Mouse (Mus musculus): Measurements from ENCODE around the gene Gm29427.
"Not testable (repeated sequence)": the region's sequence is repeated elsewhere in the genome, so short reads cannot be mapped to it uniquely, and the experiment has no call there.

Gene Gm29427

DNA sequence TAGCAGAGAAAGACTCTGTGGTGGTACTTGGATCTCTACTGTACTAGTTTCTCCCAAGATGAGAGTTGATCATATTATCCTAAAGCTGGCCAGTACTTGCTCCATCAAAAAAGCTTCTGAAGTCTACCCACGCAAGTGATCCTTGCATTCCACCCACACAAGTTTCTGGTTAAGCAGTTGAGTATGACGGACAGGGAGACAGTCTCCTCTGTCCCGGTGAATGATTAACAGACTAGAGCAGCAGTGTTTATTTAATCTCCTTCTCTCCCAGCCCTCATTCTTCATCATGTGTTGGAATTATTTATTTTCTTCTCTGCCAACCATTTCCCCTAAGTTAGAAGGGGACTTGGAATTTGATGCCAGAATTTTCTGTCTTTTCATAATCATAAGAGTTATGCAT is 54.1 kb downstream of the Gm29427 start, which contains the start of gene C4bp:
C4bp (minus strand) TSS at position 179 of the 400 bp plus-strand sequence.
- TF ChIP-seq POU5F1 (IDR thresholded peaks at IDR 0.05; ENCODE audit: borderline replicate concordance, low read length), result no peak
- no peak for TF ChIP-seq NANOG (IDR thresholded peaks at IDR 0.05; ENCODE audit: borderline replicate concordance, low read length)
- TF ChIP-seq CTCF (conservative IDR thresholded peaks at IDR 0.05; ENCODE audit: low read length), result no peak
- H3K27me3 ChIP-seq (ENCODE audit: insufficient read depth, low read length), result no peaks in the 10 kb centered on the region
- no peaks in the 10 kb centered on the region for H3K36me3 ChIP-seq (ENCODE audit: insufficient read depth, low read length)
- no peaks in the 10 kb centered on the region for H3K9me3 ChIP-seq (ENCODE audit: low read length)
- no peak within 1 kb of the TSS for H3K4me3 ChIP-seq (replicated peaks; ENCODE audit: low read length)
- no peaks in the 10 kb centered on the region for H3K4me1 ChIP-seq (replicated peaks; ENCODE audit: low read depth, low read length)

DNA sequence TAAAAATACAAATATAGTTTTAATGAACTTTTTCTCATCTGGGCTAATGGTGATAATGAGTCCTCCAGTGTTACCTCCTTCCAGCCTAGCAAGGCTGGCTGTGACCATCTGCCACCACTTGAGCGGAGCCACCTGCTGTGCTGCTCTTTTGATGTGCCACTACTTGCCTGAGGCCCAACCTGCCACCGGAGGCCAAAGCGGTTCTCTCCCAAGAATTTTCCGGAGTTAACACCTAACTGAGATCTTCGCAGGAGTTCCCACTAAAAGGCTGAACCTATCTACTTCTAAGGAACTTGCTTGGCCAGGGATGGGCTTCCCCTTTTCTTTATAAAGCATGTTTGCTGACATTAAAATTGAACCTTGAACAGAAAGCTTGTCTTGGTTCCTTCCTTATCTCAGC is 56.0 kb downstream of the Gm29427 start:
- H3K36me3 ChIP-seq (ENCODE audit: insufficient read depth, low read length); H3K9me3 ChIP-seq (ENCODE audit: low read length); H3K4me3 ChIP-seq (replicated peaks; ENCODE audit: low read length); H3K4me1 ChIP-seq (replicated peaks; ENCODE audit: low read depth, low read length); H3K27me3 ChIP-seq (ENCODE audit: insufficient read depth, low read length): not testable (repeated sequence)

DNA sequence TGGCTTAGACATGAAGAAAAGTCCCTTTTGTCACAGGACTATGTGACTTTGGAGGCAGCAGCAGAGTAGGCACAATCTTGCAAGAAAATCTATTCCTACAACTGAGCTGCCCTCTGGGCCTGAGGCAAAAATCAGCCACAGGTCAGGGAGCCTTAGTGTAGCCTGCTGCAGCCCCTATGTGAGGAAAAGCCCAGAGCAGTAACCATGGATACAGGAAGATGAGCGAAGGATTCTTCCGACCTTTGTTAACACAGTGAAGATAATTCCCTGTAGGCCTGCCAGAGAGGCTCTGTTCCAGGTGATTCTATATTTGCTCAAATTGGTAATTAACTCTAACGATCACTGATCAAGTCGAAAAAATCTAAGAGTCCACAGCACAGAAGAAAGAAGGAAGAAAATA is 71.5 kb downstream of the Gm29427 start:
- no peaks in the 10 kb centered on the region for H3K4me1 ChIP-seq (replicated peaks; ENCODE audit: low read depth, low read length)
- no peaks in the 10 kb centered on the region for H3K36me3 ChIP-seq (ENCODE audit: insufficient read depth, low read length)
- no peak overlapping the region for H3K4me3 ChIP-seq (replicated peaks; ENCODE audit: low read length)
- no peaks in the 10 kb centered on the region for H3K9me3 ChIP-seq (ENCODE audit: low read length)
- TF ChIP-seq CTCF (conservative IDR thresholded peaks at IDR 0.05; ENCODE audit: low read length) (no peak), NANOG (IDR thresholded peaks at IDR 0.05; ENCODE audit: borderline replicate concordance, low read length) (no peak), POU5F1 (IDR thresholded peaks at IDR 0.05; ENCODE audit: borderline replicate concordance, low read length) (no peak)
- H3K27me3 ChIP-seq (ENCODE audit: insufficient read depth, low read length), result no peaks in the 10 kb centered on the region

DNA sequence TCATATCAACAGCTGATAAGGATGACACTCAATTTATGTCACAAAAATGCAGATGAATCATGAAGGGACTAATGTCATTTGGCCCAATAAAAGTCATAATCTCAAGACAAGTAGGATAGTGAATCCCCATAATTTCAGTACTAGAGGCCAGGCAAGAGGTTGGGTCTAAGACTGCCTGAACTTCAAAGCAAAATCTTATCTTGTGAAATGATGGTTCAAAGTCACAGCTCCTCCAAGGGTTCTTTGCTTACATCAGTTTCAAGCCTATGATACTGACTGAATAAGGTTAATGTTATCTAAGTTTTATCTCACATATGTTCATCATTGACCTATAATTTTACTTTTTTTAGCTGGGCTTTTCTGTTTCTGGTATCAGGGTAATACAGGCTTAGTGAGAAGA is 74.6 kb downstream of the Gm29427 start:
- Histone ChIP-seq H3K9me3 (ENCODE audit: low read length) (no peaks in the 10 kb centered on the region), H3K4me1 (replicated peaks; ENCODE audit: low read depth, low read length) (no peaks in the 10 kb centered on the region), H3K4me3 (replicated peaks; ENCODE audit: low read length) (no peak overlapping the region), H3K27me3 (ENCODE audit: insufficient read depth, low read length) (no peaks in the 10 kb centered on the region), H3K36me3 (ENCODE audit: insufficient read depth, low read length) (no peaks in the 10 kb centered on the region)
- TF ChIP-seq POU5F1 (IDR thresholded peaks at IDR 0.05; ENCODE audit: borderline replicate concordance, low read length) (no peak), NANOG (IDR thresholded peaks at IDR 0.05; ENCODE audit: borderline replicate concordance, low read length) (no peak), CTCF (conservative IDR thresholded peaks at IDR 0.05; ENCODE audit: low read length) (no peak)

DNA sequence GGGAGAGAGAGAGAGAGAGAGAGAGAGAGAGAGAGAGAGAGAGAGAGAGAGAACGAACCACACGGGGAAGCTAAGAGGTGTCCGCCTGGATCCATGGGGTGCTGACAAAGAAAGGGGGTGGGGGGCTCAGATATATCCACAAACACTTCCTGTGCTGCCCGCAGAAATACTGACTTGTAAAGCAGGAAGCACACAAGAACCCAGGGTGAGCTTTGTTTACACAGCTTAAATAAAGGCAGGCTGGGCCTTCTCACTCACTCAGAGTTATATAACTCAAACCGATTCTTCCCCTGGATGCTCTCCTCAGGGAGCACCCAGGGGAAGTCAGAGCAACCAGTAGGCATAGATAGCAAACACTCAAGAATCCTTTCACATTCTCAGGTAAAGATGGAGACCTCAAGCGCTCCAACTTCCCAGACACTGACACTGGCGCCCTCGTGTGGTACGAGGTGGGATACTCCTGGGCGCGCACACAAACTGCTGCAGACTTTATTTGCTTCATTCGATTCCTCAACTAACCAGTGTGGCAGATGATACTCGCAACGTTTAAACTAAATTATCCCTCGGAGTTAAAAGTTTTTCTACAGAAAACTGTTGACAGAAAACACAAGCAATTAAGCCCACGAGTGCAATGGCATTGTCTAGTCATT is 81.7 kb downstream of the Gm29427 start:
- no peak overlapping the region for H3K4me3 ChIP-seq (replicated peaks; ENCODE audit: low read length)
- no peaks in the 10 kb centered on the region for H3K4me1 ChIP-seq (replicated peaks; ENCODE audit: low read depth, low read length)
- no peaks in the 10 kb centered on the region for H3K36me3 ChIP-seq (ENCODE audit: insufficient read depth, low read length)
- H3K9me3 ChIP-seq (ENCODE audit: low read length), result no peaks in the 10 kb centered on the region
- no peaks in the 10 kb centered on the region for H3K27me3 ChIP-seq (ENCODE audit: insufficient read depth, low read length)
- TF ChIP-seq CTCF (conservative IDR thresholded peaks at IDR 0.05; ENCODE audit: low read length) (peak; percentile 92), NANOG (IDR thresholded peaks at IDR 0.05; ENCODE audit: borderline replicate concordance, low read length) (no peak)

DNA sequence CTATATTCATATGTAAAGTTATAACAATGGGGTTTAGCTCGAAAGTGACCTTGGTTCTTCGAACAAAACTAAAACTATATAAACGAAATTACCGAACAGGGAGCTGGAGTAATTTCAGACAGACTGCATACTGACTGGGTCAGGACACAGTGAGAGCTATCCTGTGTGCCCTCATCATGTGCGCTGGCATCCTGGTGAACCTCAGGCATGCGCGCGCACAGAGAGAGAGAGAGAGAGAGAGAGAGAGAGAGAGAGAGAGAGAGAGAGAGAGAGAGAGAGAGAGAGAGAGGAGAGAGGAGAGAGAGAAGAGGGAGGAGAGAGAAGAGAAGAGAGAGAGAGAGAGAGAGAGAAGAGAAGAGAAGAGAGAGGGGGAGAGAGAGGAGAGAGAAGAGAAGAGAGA is 82.3 kb downstream of the Gm29427 start:
- no peaks in the 10 kb centered on the region for H3K9me3 ChIP-seq (ENCODE audit: low read length)
- TF ChIP-seq NANOG (IDR thresholded peaks at IDR 0.05; ENCODE audit: borderline replicate concordance, low read length) (no peak), CTCF (conservative IDR thresholded peaks at IDR 0.05; ENCODE audit: low read length) (no peak), POU5F1 (IDR thresholded peaks at IDR 0.05; ENCODE audit: borderline replicate concordance, low read length) (no peak)
- H3K4me1 ChIP-seq (replicated peaks; ENCODE audit: low read depth, low read length), result no peaks in the 10 kb centered on the region
- H3K36me3 ChIP-seq (ENCODE audit: insufficient read depth, low read length), result no peaks in the 10 kb centered on the region
- H3K4me3 ChIP-seq (replicated peaks; ENCODE audit: low read length), result no peak overlapping the region
- H3K27me3 ChIP-seq (ENCODE audit: insufficient read depth, low read length), result no peaks in the 10 kb centered on the region

DNA sequence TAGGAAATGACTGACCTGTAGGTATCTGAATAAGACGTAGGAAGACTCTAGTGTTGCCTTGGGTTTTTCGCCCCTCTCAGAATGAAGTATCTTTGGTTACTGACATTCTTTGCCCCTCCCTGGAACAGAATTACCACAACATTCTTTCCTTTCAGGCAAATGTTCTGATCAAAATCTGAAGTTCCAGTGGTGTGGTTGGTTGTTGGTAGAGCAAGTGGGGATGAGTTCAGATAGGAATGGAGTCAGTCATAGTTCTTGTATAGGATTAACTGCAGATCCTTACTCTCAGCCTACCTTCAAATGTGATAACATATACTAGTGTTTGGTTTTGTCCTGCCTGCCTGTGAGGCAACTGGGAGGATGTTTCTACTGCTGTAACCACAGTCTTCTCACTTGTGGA is 86.1 kb downstream of the Gm29427 start, which contains the start of gene Zp3r:
Zp3r (minus strand) TSS at position 101 of the 400 bp plus-strand sequence.
- Histone ChIP-seq H3K36me3 (ENCODE audit: insufficient read depth, low read length) (no peaks in the 10 kb centered on the region), H3K4me3 (replicated peaks; ENCODE audit: low read length) (no peak within 1 kb of the TSS), H3K9me3 (ENCODE audit: low read length) (no peaks in the 10 kb centered on the region), H3K4me1 (replicated peaks; ENCODE audit: low read depth, low read length) (no peaks in the 10 kb centered on the region), H3K27me3 (ENCODE audit: insufficient read depth, low read length) (no peaks in the 10 kb centered on the region)
- TF ChIP-seq NANOG (IDR thresholded peaks at IDR 0.05; ENCODE audit: borderline replicate concordance, low read length) (no peak), POU5F1 (IDR thresholded peaks at IDR 0.05; ENCODE audit: borderline replicate concordance, low read length) (no peak), CTCF (conservative IDR thresholded peaks at IDR 0.05; ENCODE audit: low read length) (no peak)
